Mouse (Mus musculus): ENCODE measurements at regions not wholly inside any gene's neighbourhood (a gene's known extent, or its start where the extent isn't known, plus 50 kb on each side); places are given as distances from the start of the nearest gene placed in this dataset.
"Not testable (repeated sequence)": the region's sequence is repeated elsewhere in the genome, so short reads cannot be mapped to it uniquely, and the experiment has no call there.

DNA sequence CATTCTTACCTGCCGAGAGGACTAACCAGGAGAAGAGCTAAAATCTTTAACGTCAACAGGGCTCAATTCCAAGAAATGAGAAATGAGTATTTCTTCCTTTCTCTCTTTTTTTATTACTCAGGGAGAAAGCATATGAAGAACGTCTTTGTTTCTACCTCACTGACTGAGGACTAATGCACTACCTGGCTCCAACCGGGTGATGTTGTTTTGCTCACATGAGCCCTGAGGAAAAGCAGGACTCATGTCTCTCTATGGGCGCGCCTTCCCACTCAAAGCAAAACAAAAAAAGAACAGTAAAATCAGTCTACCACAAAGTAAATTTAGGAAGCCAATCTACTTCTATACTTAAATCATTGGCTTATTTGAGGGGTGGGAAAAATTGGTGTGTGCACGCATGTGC lies 271.3 kb upstream of the Dcbld2 start:
- no peak for DNase-seq
- intact Hi-C loops (cut with DNase I), result no loop called here

DNA sequence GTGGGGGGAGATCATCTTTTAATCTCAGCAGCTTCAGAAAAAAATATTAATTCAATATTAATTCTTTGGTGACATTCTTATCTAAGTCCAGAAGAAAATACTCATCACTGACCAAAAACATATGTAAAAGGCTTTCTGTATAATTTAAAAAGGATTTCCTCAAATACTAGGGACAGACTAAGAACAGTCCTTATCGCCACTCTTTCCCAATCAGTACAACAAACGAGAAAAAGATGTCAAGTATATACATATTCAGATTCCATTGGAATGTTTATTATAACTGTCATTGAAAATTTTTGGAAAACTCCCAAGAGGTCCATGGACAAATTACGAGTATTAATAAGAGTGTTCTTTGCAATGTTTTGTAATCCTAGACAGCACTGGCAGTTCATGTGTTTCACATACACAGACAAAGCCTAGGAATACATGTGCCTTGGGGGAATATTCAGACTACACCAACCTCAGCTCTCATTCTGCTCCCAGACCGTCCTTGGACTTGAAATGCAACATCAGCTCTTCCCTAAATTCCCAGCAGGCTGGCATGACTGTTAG lies 270.4 kb upstream of the Dcbld2 start:
- intact Hi-C loops (cut with DNase I), result no loop called here

GRCm38 (mm10) chr16:58146479-58146878 lies 261.8 kb upstream of the Dcbld2 start:
- intact Hi-C loops (cut with DNase I), result no loop called here
- DNase-seq, result no peak

More for the DNA sequence above, 270.4 kb upstream of the Dcbld2 start:
- no peak for DNase-seq

DNA sequence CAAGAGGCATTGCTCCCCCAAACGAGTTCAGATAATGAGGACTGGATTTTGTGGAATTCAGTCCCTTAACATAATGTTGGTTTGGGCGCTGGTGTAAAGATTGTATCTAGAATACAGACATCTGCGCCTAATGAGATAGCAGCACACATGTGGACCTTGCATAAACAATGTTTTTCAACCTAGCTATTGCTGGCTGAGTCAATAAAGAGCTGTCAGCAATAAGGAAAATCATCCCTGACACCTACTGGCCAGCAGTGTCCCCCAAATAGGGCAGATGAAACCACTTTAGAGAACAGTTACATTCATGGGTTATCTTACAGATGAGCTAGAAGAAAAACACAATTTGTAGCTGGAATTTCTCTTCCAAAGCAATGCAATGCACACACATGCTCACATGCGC lies 252.7 kb upstream of the Dcbld2 start:
- no peak for DNase-seq
- intact Hi-C loops (cut with DNase I), result no loop called here

DNA sequence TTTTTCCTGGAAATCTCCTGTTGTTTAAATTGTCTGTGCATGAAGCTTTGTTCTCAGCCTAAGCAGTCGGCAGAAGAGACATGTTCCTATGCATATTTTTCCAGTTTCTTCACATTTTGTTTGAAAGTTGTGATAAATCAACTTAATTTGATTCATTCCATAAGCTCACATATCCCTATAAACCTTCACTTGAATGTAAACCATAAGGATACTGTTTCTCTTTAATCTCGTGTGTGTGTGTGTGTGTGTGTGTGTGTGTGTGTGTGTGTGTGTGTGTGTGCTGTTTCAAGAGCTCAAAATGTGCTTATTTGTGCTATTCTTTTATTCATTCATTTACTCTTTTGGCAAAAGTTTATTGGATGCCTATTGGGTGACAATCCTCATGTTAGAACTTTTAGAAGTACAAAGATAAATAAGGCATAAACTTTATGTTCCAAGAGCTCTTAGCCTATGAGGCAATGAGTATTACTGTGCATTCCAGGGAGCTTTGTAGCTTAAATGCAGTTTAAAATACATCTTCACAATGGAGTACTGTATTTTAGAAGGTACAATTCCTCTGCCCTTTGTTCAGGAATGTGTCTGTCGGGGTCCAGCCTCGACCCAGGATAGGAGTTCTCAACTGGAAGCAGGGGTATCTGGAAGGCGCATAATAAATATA lies 229.4 kb upstream of the Dcbld2 start:
- no peak for DNase-seq
- intact Hi-C loops (cut with DNase I), result no loop called here

DNA sequence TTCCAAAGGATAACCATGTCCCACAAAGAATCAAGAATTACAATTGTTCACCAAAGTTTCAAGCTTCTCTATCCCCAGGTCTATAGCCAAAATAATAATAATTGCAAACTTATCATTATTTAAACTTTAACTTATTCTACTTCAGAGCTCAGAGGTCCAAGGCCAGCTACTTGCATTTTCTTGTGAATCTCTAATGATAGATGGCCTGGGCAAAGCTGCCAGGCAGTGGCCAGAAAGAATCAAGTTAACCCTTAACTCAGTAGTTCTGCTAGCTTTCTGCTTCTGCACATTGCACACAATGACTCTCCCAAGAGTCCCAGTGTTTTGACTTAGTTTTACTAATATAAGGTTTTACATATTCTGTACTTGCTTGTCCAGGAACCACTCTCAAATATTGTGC lies 228.3 kb upstream of the Dcbld2 start:
- DNase-seq; intact Hi-C loops (cut with DNase I): not testable (repeated sequence)

DNA sequence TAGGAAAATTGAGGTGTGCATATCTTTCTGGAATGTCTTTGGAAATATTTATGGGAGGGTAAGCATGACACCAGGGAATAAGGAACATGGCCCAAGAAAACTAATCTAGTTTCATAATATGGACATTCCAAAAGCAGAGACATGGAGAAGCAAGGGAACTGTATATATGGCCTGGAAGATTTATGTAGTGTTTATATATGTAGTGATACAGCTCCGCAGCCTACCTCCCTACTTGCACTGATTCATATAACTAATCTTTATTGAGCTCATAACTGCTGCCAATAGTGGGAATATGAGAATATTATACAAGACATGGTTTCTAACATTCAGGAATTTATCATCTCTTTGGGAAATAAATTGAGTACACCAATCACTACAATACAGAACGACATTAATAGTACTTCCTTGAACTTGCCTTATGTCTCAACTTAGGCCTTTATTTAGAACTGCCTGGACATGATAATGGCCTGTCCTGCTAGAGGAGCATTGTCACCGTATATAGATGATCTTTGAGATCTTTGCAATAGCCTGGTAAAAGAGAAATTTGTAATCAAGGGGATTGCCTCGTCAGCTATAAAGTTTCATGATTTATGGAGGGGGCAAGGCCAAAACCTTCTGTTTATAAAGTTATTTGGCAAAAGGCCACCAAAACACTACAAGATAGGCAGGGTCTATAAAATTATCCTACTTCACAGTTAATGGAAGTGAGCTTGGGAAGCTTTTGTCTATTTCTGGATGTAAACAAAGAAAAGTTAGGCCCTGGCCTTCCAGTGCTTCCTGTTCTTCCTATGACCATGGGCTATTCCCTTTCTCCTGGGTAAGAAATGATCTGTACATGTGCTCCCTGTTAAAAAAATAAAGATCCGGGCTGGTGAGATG lies 213.4 kb upstream of the Dcbld2 start:
- intact Hi-C loops (cut with DNase I), result no loop called here
- no peak for DNase-seq

GRCm38 (mm10) chr16:58211872-58212271 lies 196.4 kb upstream of the Dcbld2 start:
- DNase-seq, result peak; percentile 2
- intact Hi-C loops (cut with DNase I), result no loop called here

DNA sequence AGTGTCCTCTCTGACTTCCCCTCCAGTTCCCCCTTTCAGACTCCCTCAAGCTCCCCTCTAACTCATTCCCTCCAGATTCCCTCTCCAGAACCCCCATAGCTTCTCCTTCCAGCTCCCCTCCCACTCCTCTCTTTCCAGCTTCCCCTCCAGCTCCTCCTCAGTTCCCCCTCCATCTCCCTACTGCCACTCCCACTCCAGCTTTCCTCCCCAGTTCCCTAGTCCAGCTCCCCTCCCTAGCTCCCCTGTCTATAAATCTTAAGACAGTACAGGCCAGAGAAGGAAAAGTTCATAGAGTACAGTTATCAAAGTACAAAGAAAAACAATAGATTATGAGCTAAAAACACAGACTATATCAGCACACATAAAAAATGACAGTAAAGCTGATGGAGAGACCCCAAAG lies 173.6 kb upstream of the Dcbld2 start:
- intact Hi-C loops (cut with DNase I), result no loop called here
- DNase-seq, result no peak

DNA sequence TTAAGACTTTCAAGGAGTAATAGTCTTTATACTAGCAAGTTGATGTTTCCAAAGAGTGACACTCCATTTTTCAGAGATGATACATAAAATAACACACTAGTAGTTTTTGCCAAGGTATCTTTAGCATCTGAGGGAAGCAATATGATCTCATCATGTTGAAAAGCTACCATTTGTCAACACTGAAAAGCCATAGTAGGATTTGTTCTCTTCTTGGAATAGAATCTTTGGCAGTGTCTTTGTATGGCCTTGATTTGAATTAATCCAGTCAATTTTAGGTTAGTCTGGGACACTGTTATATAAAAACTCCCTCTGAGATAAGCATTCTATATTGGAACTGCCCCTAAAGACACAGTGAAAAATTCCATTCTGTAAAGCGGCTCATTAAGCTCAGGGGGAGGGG lies 171.4 kb upstream of the Dcbld2 start:
- intact Hi-C loops (cut with DNase I), result no loop called here
- no peak for DNase-seq

- intact Hi-C loops (cut with DNase I), result no loop called here
- DNase-seq, result no peak
Observed at GRCm38 (mm10) chr16:58276281-58276680, 132.0 kb upstream of the Dcbld2 start.

- intact Hi-C loops (cut with DNase I), result loop anchor here (2.0 to 5.0 kb wide), 2 partner anchors 614 to 647 kb away; no protein-coding TSS in a partner anchor
- DNase-seq, result no peak
Observed at GRCm38 (mm10) chr16:58281474-58281873, 126.8 kb upstream of the Dcbld2 start.

DNA sequence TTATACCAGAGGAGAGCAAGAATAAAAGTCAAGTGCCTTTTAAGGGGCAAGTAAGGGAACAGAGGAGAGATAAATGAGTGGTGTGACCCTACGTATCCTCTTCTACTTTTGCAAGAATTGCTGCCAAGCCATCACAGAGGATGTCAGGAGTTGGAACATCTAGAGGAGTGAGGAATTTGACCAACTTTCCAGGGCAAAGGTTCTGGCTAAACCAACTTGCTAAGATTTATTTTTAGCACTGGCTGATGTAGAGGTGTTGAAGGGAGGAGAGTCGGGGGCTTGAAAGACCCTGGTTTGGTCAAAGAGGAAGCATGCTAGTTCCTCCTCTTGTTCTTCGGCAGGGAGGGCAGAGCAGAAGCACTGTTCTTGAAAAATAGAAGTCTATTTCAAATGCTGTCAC lies 113.8 kb upstream of the Dcbld2 start:
- intact Hi-C loops (cut with DNase I), result loop anchor here (10.0 kb wide), 1 partner anchor 1110 kb away; the partner anchor contains the start of gene Gabrr3
- no peak for DNase-seq

DNA sequence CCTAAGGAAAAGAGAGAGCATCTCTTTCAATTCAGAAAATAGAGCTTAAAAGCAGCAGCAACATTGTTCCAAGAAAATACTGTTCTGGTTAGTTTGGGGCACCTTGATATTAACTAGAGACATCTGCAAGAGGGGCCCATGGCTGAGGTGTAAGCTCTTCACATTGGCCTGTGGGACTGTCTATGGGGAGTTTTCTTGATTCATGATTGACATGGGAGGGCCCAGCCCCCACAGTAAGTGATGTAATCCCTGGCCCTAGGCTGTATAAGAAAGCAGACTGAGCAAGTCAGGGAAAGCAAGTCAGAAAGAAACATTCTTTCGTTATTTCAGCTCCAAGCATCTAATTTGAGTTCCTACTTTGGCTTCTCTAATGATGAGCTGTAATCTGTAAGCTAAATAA lies 113.1 kb upstream of the Dcbld2 start:
- intact Hi-C loops (cut with DNase I), result loop anchor here (5.0 to 10.0 kb wide), 2 partner anchors 367 to 1110 kb away; partner anchors contain the start of gene Gabrr3
- no peak for DNase-seq

GRCm38 (mm10) chr16:58299495-58299894 lies 108.7 kb upstream of the Dcbld2 start:
- intact Hi-C loops (cut with DNase I), result loop anchor here (2.0 to 10.0 kb wide), 3 partner anchors 151 to 1105 kb away; partner anchors contain the start of gene Gabrr3
- peak; percentile 11 for DNase-seq

DNA sequence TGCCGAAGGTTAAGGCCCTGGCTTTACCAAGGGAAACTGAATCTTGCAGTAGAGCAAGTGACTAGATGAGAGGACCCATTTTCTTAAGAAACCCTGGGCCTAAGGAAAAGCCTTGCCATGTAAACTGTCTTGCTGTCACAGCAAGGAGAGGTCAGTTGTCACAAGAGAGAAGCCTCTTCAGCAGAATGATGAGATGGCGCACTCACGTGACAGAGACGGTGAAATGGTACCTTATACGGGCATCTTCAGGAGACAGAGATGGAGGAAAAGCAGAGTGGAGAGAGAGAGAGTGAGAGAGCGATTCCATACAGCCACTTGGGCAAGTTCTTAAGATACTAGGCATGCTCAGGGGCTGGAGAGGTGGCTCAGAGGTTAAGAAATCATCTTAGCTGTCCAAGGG lies 108.1 kb upstream of the Dcbld2 start:
- no peak for DNase-seq
- intact Hi-C loops (cut with DNase I), result loop anchor here (5.0 kb wide), 1 partner anchor 322 kb away; no protein-coding TSS in a partner anchor

DNA sequence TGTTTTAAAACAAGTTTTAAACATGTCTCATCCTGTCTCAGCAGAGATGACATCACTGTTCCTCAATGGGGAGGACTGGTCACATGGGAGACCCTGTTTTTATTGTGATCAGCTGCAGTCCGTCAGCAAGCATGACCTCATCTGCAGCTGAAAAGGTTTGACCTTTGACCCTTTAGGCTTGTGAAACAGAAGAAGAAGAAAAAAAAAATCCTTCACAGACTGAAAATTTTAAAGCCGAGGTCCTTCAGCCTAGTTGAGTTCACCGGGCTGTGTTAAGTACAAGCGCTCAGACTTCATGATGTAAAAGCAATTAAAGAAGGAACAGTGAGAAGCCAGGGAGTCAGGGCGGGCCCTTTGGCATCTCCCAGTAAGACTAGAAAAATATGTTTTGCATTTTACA lies 104.7 kb upstream of the Dcbld2 start:
- intact Hi-C loops (cut with DNase I), result loop anchor here (5.0 kb wide), 1 partner anchor 319 kb away; no protein-coding TSS in a partner anchor
- DNase-seq, result no peak

- intact Hi-C loops (cut with DNase I), result no loop called here
- no peak for DNase-seq
Observed at GRCm38 (mm10) chr16:58316889-58317455, 91.3 kb upstream of the Dcbld2 start.

GRCm38 (mm10) chr16:58331087-58331486 lies 77.2 kb upstream of the Dcbld2 start:
- no peak for DNase-seq
- intact Hi-C loops (cut with DNase I), result no loop called here

- DNase-seq, result no peak
- intact Hi-C loops (cut with DNase I), result no loop called here
Observed at GRCm38 (mm10) chr16:58343921-58344320, 64.3 kb upstream of the Dcbld2 start.

- intact Hi-C loops (cut with DNase I), result no loop called here
- DNase-seq, result no peak
Observed at GRCm38 (mm10) chr16:58349354-58349753, 58.9 kb upstream of the Dcbld2 start.
